9 mouse cellular contexts compared by ENCODE assay signal in the genomic region with DNA sequence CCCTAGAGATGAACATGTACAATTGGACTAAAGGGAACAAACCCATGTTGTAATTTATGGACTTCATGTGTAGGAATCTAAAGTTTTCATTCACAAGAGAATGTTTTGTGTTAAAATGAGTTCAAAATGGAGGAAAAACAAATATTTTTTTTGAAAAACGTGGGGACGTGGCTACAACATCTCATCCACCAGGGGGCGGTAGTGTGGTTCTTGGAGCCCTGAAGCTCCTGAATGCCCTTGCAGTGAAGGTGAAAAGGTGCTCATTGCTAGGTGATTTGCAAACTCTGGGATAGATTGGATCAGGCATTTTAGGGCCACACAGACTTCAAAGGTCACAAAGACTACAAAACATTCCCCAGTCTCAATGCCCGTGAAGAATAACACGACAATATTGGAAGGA.
DNase-seq lines count a peak whose midpoint lies in the region; ATAC-seq and TF ChIP-seq lines count a peak whose summit lies in the region.
"Had no signal": no experiment of that assay in that cellular context is flagged by ENCODE, and none has a peak within 500 bp of the region (broad histone marks: within the 10 kb centered on the region; RNA-seq: fewer than 3 reads in every experiment).

No protein-coding gene starts in this region.

- H3K27ac ChIP-seq in forebrain, embryonic 14.5 days (ENCODE audit: low read depth, low read length): no peak overlapping the region
- H3K27ac ChIP-seq in forebrain, embryonic 15.5 days (replicated peaks): no peak overlapping the region
- H3K27ac ChIP-seq in hindbrain, postnatal 0 days: no peak overlapping the region
- H3K27ac ChIP-seq: neural tube, embryonic 12.5 days had no signal

- ATAC-seq in forebrain, embryonic 14.5 days: no peak
- no peak for ATAC-seq in forebrain, embryonic 15.5 days (replicated peaks)
- ATAC-seq in hindbrain, postnatal 0 days: no peak

- H3K36me3 ChIP-seq in forebrain, embryonic 14.5 days (ENCODE audit: control insufficient read depth, insufficient read depth, low read length): no peaks in the 10 kb centered on the region
- no peaks in the 10 kb centered on the region for H3K36me3 ChIP-seq in forebrain, embryonic 15.5 days
- H3K36me3 ChIP-seq in hindbrain, postnatal 0 days (ENCODE audit: insufficient read depth, low read length): no peaks in the 10 kb centered on the region
- H3K36me3 ChIP-seq: neural tube, embryonic 12.5 days had no signal

- peak; percentile 56 for DNase-seq in forebrain, embryonic 14.5 days (ENCODE audit: low spot score)
- DNase-seq in ovary, postnatal 36 days (ENCODE audit: low spot score): peak; percentile 43
- DNase-seq in ovary, postnatal 10 days (ENCODE audit: low spot score): no peak
- peak; percentile 74 for DNase-seq in cerebellum, adult 8-10 months
- peak; percentile 67 for DNase-seq in hindbrain, postnatal 0 days (ENCODE audit: low spot score)
- DNase-seq in lung, adult 18-20 months: peak; percentile 14 to 17
- peak; percentile 52 for DNase-seq in thymus, postnatal 0 days (ENCODE audit: low spot score)

- no peak overlapping the region for H3K4me3 ChIP-seq in forebrain, embryonic 14.5 days (ENCODE audit: low read depth, low read length)
- H3K4me3 ChIP-seq in forebrain, embryonic 15.5 days: no peak overlapping the region
- H3K4me3 ChIP-seq in hindbrain, postnatal 0 days (ENCODE audit: low read length): no peak overlapping the region
- H3K4me3 ChIP-seq: neural tube, embryonic 12.5 days had no signal

- WGBS in forebrain, embryonic 14.5 days: 35% methylated on average over 5 of the region's 5 CpGs
- WGBS in forebrain, embryonic 15.5 days: 30% methylated on average over 5 of the region's 5 CpGs
- 32% methylated on average over 5 of the region's 5 CpGs for WGBS in hindbrain, postnatal 0 days

- peak; percentile 71 for TF ChIP-seq CTCF in hindbrain, postnatal 0 days (IDR thresholded peaks at IDR 0.05; ENCODE audit: low read depth)

- H3K4me1 ChIP-seq in forebrain, embryonic 14.5 days (ENCODE audit: control insufficient read depth, insufficient read depth, low read length): no peaks in the 10 kb centered on the region
- no peaks in the 10 kb centered on the region for H3K4me1 ChIP-seq in forebrain, embryonic 15.5 days
- H3K4me1 ChIP-seq in hindbrain, postnatal 0 days (ENCODE audit: insufficient read depth, low read length): no peaks in the 10 kb centered on the region
- H3K4me1 ChIP-seq: neural tube, embryonic 12.5 days had no signal

- H3K9ac ChIP-seq in forebrain, embryonic 14.5 days (ENCODE audit: low read length): no peak overlapping the region
- H3K9ac ChIP-seq in forebrain, embryonic 15.5 days (replicated peaks): no peak overlapping the region
- no peak overlapping the region for H3K9ac ChIP-seq in hindbrain, postnatal 0 days (replicated peaks; ENCODE audit: low read length)
- H3K9ac ChIP-seq: neural tube, embryonic 12.5 days had no signal

- no peaks in the 10 kb centered on the region for H3K9me3 ChIP-seq in forebrain, embryonic 14.5 days (replicated peaks; ENCODE audit: control insufficient read depth, low read length)
- H3K9me3 ChIP-seq in forebrain, embryonic 15.5 days: no peaks in the 10 kb centered on the region
- no peaks in the 10 kb centered on the region for H3K9me3 ChIP-seq in hindbrain, postnatal 0 days (ENCODE audit: low read length)
- H3K9me3 ChIP-seq: neural tube, embryonic 12.5 days had no signal

- H3K4me2 ChIP-seq in forebrain, embryonic 14.5 days (ENCODE audit: low read length): no peak overlapping the region
- H3K4me2 ChIP-seq in forebrain, embryonic 15.5 days (replicated peaks): no peak overlapping the region
- no peak overlapping the region for H3K4me2 ChIP-seq in hindbrain, postnatal 0 days (ENCODE audit: low read depth, low read length)
- H3K4me2 ChIP-seq: neural tube, embryonic 12.5 days had no signal

- H3K27me3 ChIP-seq in forebrain, embryonic 14.5 days (replicated peaks; ENCODE audit: control insufficient read depth, insufficient read depth, low read length): no peaks in the 10 kb centered on the region
- no peaks in the 10 kb centered on the region for H3K27me3 ChIP-seq in forebrain, embryonic 15.5 days
- no peaks in the 10 kb centered on the region for H3K27me3 ChIP-seq in hindbrain, postnatal 0 days (ENCODE audit: insufficient read depth, low read length)
- H3K27me3 ChIP-seq: neural tube, embryonic 12.5 days had no signal
